Mouse (Mus musculus): ENCODE results near the gene Caskin1. TPM values are rescaled to one million over a fixed set of nuclear protein-coding genes. Genes with fewer than 3 reads are reported as not detected.
A peak's percentile ranks its signal among the peaks of the same experiment; 100 is the strongest.

Gene Caskin1
- polyA plus RNA-seq (2016; fragmentation: Nextera tagmentation; extraction: Ambion mirVana): 24.2 and 25.0 TPM in 2 replicates

- peaks cover 31% of the 10 kb centered on the region for H3K4me1 ChIP-seq
- H3K27me3 ChIP-seq: peaks cover 2% of the 10 kb centered on the region; the same call in 1 of the 2 replicates
- peak within 1 kb of the TSS; percentile 91 for H3K9ac ChIP-seq
- ATAC-seq (ENCODE audit: low FRiP score): peak; percentile 62
- WGBS: 0% methylated on average over 41 of the region's 45 CpGs
- peak within 1 kb of the TSS; percentile 81 for H3K4me2 ChIP-seq (replicated peaks)
- H3K27ac ChIP-seq: peak within 1 kb of the TSS; percentile 96
- H3K36me3 ChIP-seq: no peaks in the 10 kb centered on the region
- peak within 1 kb of the TSS; percentile 86 for H3K4me3 ChIP-seq
- H3K9me3 ChIP-seq (replicated peaks): no peaks in the 10 kb centered on the region
Observed at GRCm38 (mm10) chr17:24488186-24488661, at the start of gene Caskin1. Gene Caskin1, plus strand, starts transcription at chr17:24488601.

- Histone ChIP-seq H3K27me3 (no peaks in the 10 kb centered on the region), H3K36me3 (peaks cover 69% of the 10 kb centered on the region), H3K27ac (no peak overlapping the region), H3K9ac (no peak overlapping the region), H3K4me1 (no peaks in the 10 kb centered on the region), H3K4me3 (no peak overlapping the region), H3K9me3 (replicated peaks) (no peaks in the 10 kb centered on the region), H3K4me2 (replicated peaks) (no peak overlapping the region)
- 87% methylated on average over 8 of the region's 8 CpGs for WGBS
- no peak for ATAC-seq (ENCODE audit: low FRiP score)
Observed at GRCm38 (mm10) chr17:24440377-24440776, 48.0 kb upstream of the Caskin1 start.

GRCm38 (mm10) chr17:24441148-24441547 lies 47.3 kb upstream of the Caskin1 start:
- Histone ChIP-seq H3K27me3 (no peaks in the 10 kb centered on the region), H3K4me3 (no peak overlapping the region), H3K4me2 (replicated peaks) (no peak overlapping the region), H3K4me1 (no peaks in the 10 kb centered on the region), H3K36me3 (peaks cover 77% of the 10 kb centered on the region), H3K9ac (no peak overlapping the region), H3K27ac (no peak overlapping the region), H3K9me3 (replicated peaks) (no peaks in the 10 kb centered on the region)
- no peak for ATAC-seq (ENCODE audit: low FRiP score)
- 44% methylated on average over 2 of the region's 2 CpGs for WGBS

GRCm38 (mm10) chr17:24442107-24442506 lies 46.3 kb upstream of the Caskin1 start:
- no peak overlapping the region for H3K4me3 ChIP-seq
- no peak overlapping the region for H3K9ac ChIP-seq
- H3K27ac ChIP-seq: no peak overlapping the region
- no peaks in the 10 kb centered on the region for H3K9me3 ChIP-seq (replicated peaks)
- no peaks in the 10 kb centered on the region for H3K4me1 ChIP-seq
- WGBS: 92% methylated on average over 14 of the region's 14 CpGs
- H3K36me3 ChIP-seq: peaks cover 87% of the 10 kb centered on the region
- H3K27me3 ChIP-seq: no peaks in the 10 kb centered on the region
- ATAC-seq (ENCODE audit: low FRiP score): no peak
- H3K4me2 ChIP-seq (replicated peaks): no peak overlapping the region

GRCm38 (mm10) chr17:24442632-24443155 lies 45.7 kb upstream of the Caskin1 start, which contains the start of gene Dnase1l2:
Gene Dnase1l2, minus strand, starts transcription at chr17:24443105.
- Histone ChIP-seq H3K9ac (no peak within 1 kb of the TSS), H3K4me1 (no peaks in the 10 kb centered on the region), H3K27ac (no peak within 1 kb of the TSS), H3K9me3 (replicated peaks) (no peaks in the 10 kb centered on the region), H3K27me3 (no peaks in the 10 kb centered on the region), H3K4me3 (no peak within 1 kb of the TSS), H3K36me3 (peaks cover 93% of the 10 kb centered on the region), H3K4me2 (replicated peaks) (no peak within 1 kb of the TSS)
- 84% methylated on average over 7 of the region's 7 CpGs for WGBS
- ATAC-seq (ENCODE audit: low FRiP score): no peak

GRCm38 (mm10) chr17:24443409-24443808 lies 45.0 kb upstream of the Caskin1 start:
- no peak for ATAC-seq (ENCODE audit: low FRiP score)
- Histone ChIP-seq H3K27me3 (no peaks in the 10 kb centered on the region), H3K4me3 (no peak overlapping the region), H3K36me3 (peaks cover 97% of the 10 kb centered on the region), H3K9ac (no peak overlapping the region), H3K9me3 (replicated peaks) (no peaks in the 10 kb centered on the region), H3K27ac (no peak overlapping the region), H3K4me2 (replicated peaks) (no peak overlapping the region), H3K4me1 (no peaks in the 10 kb centered on the region)
- WGBS: 95% methylated on average over 4 of the region's 4 CpGs

- no peak for ATAC-seq (ENCODE audit: low FRiP score)
- H3K9me3 ChIP-seq (replicated peaks): no peaks in the 10 kb centered on the region
- WGBS: 93% methylated on average over 8 of the region's 8 CpGs
Observed at GRCm38 (mm10) chr17:24446590-24446989, 41.8 kb upstream of the Caskin1 start.

GRCm38 (mm10) chr17:24449507-24449906 lies 38.9 kb upstream of the Caskin1 start:
- Histone ChIP-seq H3K4me1 (peaks cover 14% of the 10 kb centered on the region), H3K36me3 (peaks cover 73% of the 10 kb centered on the region), H3K9me3 (replicated peaks) (no peaks in the 10 kb centered on the region), H3K4me3 (no peak overlapping the region), H3K27me3 (no peaks in the 10 kb centered on the region), H3K4me2 (replicated peaks) (no peak overlapping the region), H3K27ac (no peak overlapping the region), H3K9ac (no peak overlapping the region)
- no peak for ATAC-seq (ENCODE audit: low FRiP score)
- 92% methylated on average over 6 of the region's 6 CpGs for WGBS

More at GRCm38 (mm10) chr17:24446590-24446989, 41.8 kb upstream of the Caskin1 start:
- no peak overlapping the region for H3K9ac ChIP-seq
- no peaks in the 10 kb centered on the region for H3K4me1 ChIP-seq
- H3K4me2 ChIP-seq (replicated peaks): no peak overlapping the region
- H3K4me3 ChIP-seq: no peak overlapping the region
- peaks cover 97% of the 10 kb centered on the region for H3K36me3 ChIP-seq
- no peaks in the 10 kb centered on the region for H3K27me3 ChIP-seq
- H3K27ac ChIP-seq: no peak overlapping the region

GRCm38 (mm10) chr17:24451220-24451619 lies 37.2 kb upstream of the Caskin1 start:
- 97% methylated on average over 6 of the region's 6 CpGs for WGBS
- Histone ChIP-seq H3K9me3 (replicated peaks) (no peaks in the 10 kb centered on the region), H3K4me3 (no peak overlapping the region), H3K4me1 (peaks cover 14% of the 10 kb centered on the region), H3K9ac (no peak overlapping the region), H3K27ac (no peak overlapping the region), H3K4me2 (replicated peaks) (no peak overlapping the region), H3K36me3 (peaks cover 56% of the 10 kb centered on the region), H3K27me3 (no peaks in the 10 kb centered on the region)
- no peak for ATAC-seq (ENCODE audit: low FRiP score)

GRCm38 (mm10) chr17:24453372-24453771 lies 35.0 kb upstream of the Caskin1 start:
- H3K9me3 ChIP-seq (replicated peaks): no peaks in the 10 kb centered on the region
- no peak overlapping the region for H3K9ac ChIP-seq
- H3K27ac ChIP-seq: no peak overlapping the region
- H3K36me3 ChIP-seq: peaks cover 35% of the 10 kb centered on the region
- peaks cover 14% of the 10 kb centered on the region for H3K4me1 ChIP-seq
- H3K27me3 ChIP-seq: no peaks in the 10 kb centered on the region
- no peak overlapping the region for H3K4me2 ChIP-seq (replicated peaks)
- ATAC-seq (ENCODE audit: low FRiP score): no peak
- H3K4me3 ChIP-seq: no peak overlapping the region
- 98% methylated on average over 2 of the region's 2 CpGs for WGBS

- Histone ChIP-seq H3K27ac (peak overlapping the region; percentile 94), H3K4me2 (replicated peaks) (peak overlapping the region; percentile 82), H3K4me3 (peak overlapping the region; percentile 83), H3K9me3 (replicated peaks) (no peaks in the 10 kb centered on the region), H3K4me1 (peaks cover 14% of the 10 kb centered on the region), H3K9ac (peak overlapping the region; percentile 89), H3K36me3 (peaks cover 26% of the 10 kb centered on the region), H3K27me3 (no peaks in the 10 kb centered on the region)
- WGBS: 11% methylated on average over 14 of the region's 14 CpGs
- ATAC-seq (ENCODE audit: low FRiP score): no peak
Observed at GRCm38 (mm10) chr17:24454218-24454755, 34.1 kb upstream of the Caskin1 start.

- WGBS: under 1% methylated on average over 67 of the region's 67 CpGs
- H3K4me1 ChIP-seq: peaks cover 14% of the 10 kb centered on the region
- peak; percentile 93 for ATAC-seq (ENCODE audit: low FRiP score)
Observed at GRCm38 (mm10) chr17:24454756-24455522, 33.5 kb upstream of the Caskin1 start.

More at GRCm38 (mm10) chr17:24454756-24455522, 33.5 kb upstream of the Caskin1 start:
- Histone ChIP-seq H3K9me3 (replicated peaks) (no peaks in the 10 kb centered on the region), H3K27ac (peak overlapping the region; percentile 94), H3K9ac (peak overlapping the region; percentile 89), H3K36me3 (peaks cover 19% of the 10 kb centered on the region), H3K27me3 (no peaks in the 10 kb centered on the region), H3K4me3 (peak overlapping the region; percentile 83), H3K4me2 (replicated peaks) (peak overlapping the region; percentile 82)

All from hindbrain, embryonic 12.5 days (tissue).